Mouse (Mus musculus) CH12.LX (cell line): ENCODE measurements around the gene Atxn7l3. TPM values are rescaled to one million over a fixed set of nuclear protein-coding genes. Genes with fewer than 3 reads are reported as not detected.
A peak's percentile ranks its signal among the peaks of the same experiment; 100 is the strongest.

Source experiments
- DNase-seq: peaks from one replicate; pipeline ENCODE4 v3.0.0-alpha.2; 2013; ENCODE audit errors: extremely low read depth
- H3K27ac ChIP-seq: 2 replicates; pipeline ENCODE4 v1.5.1; 2012; ENCODE audit warnings: low read depth, mild to moderate bottlenecking, control low read depth, moderate library complexity; ENCODE audit not compliant: insufficient read depth
- H3K27me3 ChIP-seq: replicated peaks from 2 replicates; pipeline ENCODE3; 2012; ENCODE audit warnings: inconsistent platforms
- H3K36me3 ChIP-seq, 2 experiments: replicated peaks in 1 of 2; 2 replicates each; pipeline versions ENCODE3 to v1.6.1; 2012; ENCODE audit warnings: inconsistent platforms in 1 of 2, low read length in 1 of 2, mild to moderate bottlenecking in 1 of 2, mixed read lengths in 1 of 2, moderate library complexity in 1 of 2; ENCODE audit not compliant: control insufficient read depth in 1 of 2, insufficient read depth in 1 of 2
- H3K4me1 ChIP-seq, 2 experiments: 2 replicates each; pipeline ENCODE4 v1.6.1; 2012; ENCODE audit warnings: inconsistent platforms in 1 of 2, moderate library complexity in 1 of 2; ENCODE audit not compliant: insufficient read depth in 2 of 2, control insufficient read depth in 1 of 2
- H3K4me2 ChIP-seq: 2 replicates; pipeline ENCODE4 v1.6.1; 2012; ENCODE audit warnings: low read depth, mild to moderate bottlenecking, control low read depth; ENCODE audit not compliant: poor library complexity, insufficient read depth, severe bottlenecking
- H3K4me3 ChIP-seq, 3 experiments: fragments of 150-350 bp in 1 of 3; sonication (generic) in 1 of 3; replicated peaks in 1 of 3; 2 replicates each; pipeline versions ENCODE3 to v1.5.1; 2011 to 2012; ENCODE audit warnings: low read depth in 2 of 3, low read length in 2 of 3, mild to moderate bottlenecking in 2 of 3, moderate library complexity in 2 of 3, control low read depth in 1 of 3, improper control_type of control experiment in 1 of 3, inconsistent platforms in 1 of 3, mixed read lengths in 1 of 3; ENCODE audit not compliant: poor library complexity in 1 of 3
- H3K79me2 ChIP-seq: replicated peaks from 2 replicates; pipeline ENCODE4 v1.6.1; 2012; ENCODE audit warnings: mild to moderate bottlenecking, moderate library complexity; ENCODE audit not compliant: control insufficient read depth, poor library complexity, insufficient read depth, severe bottlenecking; ENCODE audit errors: extremely low read depth
- H3K9ac ChIP-seq: 2 replicates; pipeline ENCODE4 v1.6.1; 2012; ENCODE audit warnings: low read depth, mild to moderate bottlenecking, control low read depth, moderate library complexity; ENCODE audit not compliant: insufficient read depth
- H3K9me3 ChIP-seq: replicated peaks from 2 replicates; pipeline ENCODE3; 2012; ENCODE audit warnings: low read length, inconsistent platforms, mixed read lengths
- CHD1 ChIP-seq: IDR thresholded peaks from 2 replicates; pipeline ENCODE4 v1.6.1; 2012; ENCODE audit warnings: low read depth, low read length, improper control_type of control experiment, inconsistent platforms
- E2F4 ChIP-seq: IDR thresholded peaks from 2 replicates; pipeline ENCODE4 v1.6.1; 2011; ENCODE audit warnings: low read depth, low read length, improper control_type of control experiment; ENCODE audit not compliant: insufficient replicate concordance
- ELF1 ChIP-seq: IDR thresholded peaks from 2 replicates; pipeline ENCODE4 v1.6.1; 2014; ENCODE audit warnings: low read depth, mild to moderate bottlenecking, inconsistent platforms, low read length, improper control_type of control experiment
- EP300 ChIP-seq: IDR thresholded peaks from 2 replicates; pipeline ENCODE4 v1.6.1; 2011; ENCODE audit warnings: low read length, improper control_type of control experiment
- GABPA ChIP-seq: IDR thresholded peaks from 2 replicates; pipeline ENCODE4 v1.6.1; 2012; ENCODE audit warnings: low read depth, low read length, improper control_type of control experiment, inconsistent platforms; ENCODE audit not compliant: insufficient replicate concordance
- HCFC1 ChIP-seq: IDR thresholded peaks from 2 replicates; pipeline ENCODE4 v1.6.1; 2012; ENCODE audit warnings: low read depth, mild to moderate bottlenecking, inconsistent platforms, low read length, improper control_type of control experiment
- IRF4 ChIP-seq: IDR thresholded peaks from 2 replicates; pipeline ENCODE4 v1.6.1; 2014; ENCODE audit warnings: low read depth, mild to moderate bottlenecking, inconsistent platforms, low read length, improper control_type of control experiment
- KAT2A ChIP-seq: IDR thresholded peaks from 2 replicates; pipeline ENCODE4 v1.6.1; 2012; ENCODE audit warnings: low read length, improper control_type of control experiment, inconsistent platforms; ENCODE audit not compliant: insufficient replicate concordance
- MAFK ChIP-seq: IDR thresholded peaks from 2 replicates; pipeline ENCODE4 v1.6.1; 2011; ENCODE audit warnings: low read length, improper control_type of control experiment; ENCODE audit not compliant: insufficient replicate concordance
- MAX ChIP-seq: IDR thresholded peaks from 2 replicates; pipeline ENCODE4 v1.6.1; 2011; ENCODE audit warnings: low read length, improper control_type of control experiment
- MEF2A ChIP-seq: IDR thresholded peaks from 2 replicates; pipeline ENCODE4 v1.6.1; 2014; ENCODE audit warnings: low read depth, mild to moderate bottlenecking, inconsistent platforms, low read length, improper control_type of control experiment, borderline replicate concordance
- MXI1 ChIP-seq: IDR thresholded peaks from 2 replicates; pipeline ENCODE4 v1.6.1; 2011; ENCODE audit warnings: mild to moderate bottlenecking, low read depth, low read length, improper control_type of control experiment
- PAX5 ChIP-seq: IDR thresholded peaks from 2 replicates; pipeline ENCODE4 v1.6.1; 2012; ENCODE audit warnings: low read length, inconsistent platforms, mixed read lengths
- POLR2A ChIP-seq: IDR thresholded peaks from 2 replicates; pipeline ENCODE4 v1.6.1; 2011; ENCODE audit warnings: low read depth, mild to moderate bottlenecking, improper control_type of control experiment, low read length
- RCOR1 ChIP-seq: conservative IDR thresholded peaks from 2 replicates; pipeline ENCODE4 v1.6.1; 2012; ENCODE audit warnings: low read depth, mild to moderate bottlenecking, inconsistent platforms, low read length, improper control_type of control experiment
- SIN3A ChIP-seq: IDR thresholded peaks from 2 replicates; pipeline ENCODE4 v1.6.1; 2012; ENCODE audit warnings: low read length, improper control_type of control experiment, inconsistent platforms
- TBP ChIP-seq: conservative IDR thresholded peaks from 2 replicates; pipeline ENCODE4 v1.6.1; 2011; ENCODE audit warnings: low read depth, low read length, improper control_type of control experiment
- TCF12 ChIP-seq: IDR thresholded peaks from 2 replicates; pipeline ENCODE4 v1.6.1; 2014; ENCODE audit warnings: low read depth, mild to moderate bottlenecking, inconsistent platforms, low read length, improper control_type of control experiment
- UBTF ChIP-seq: IDR thresholded peaks from 2 replicates; pipeline ENCODE4 v1.6.1; 2012; ENCODE audit warnings: low read depth, mild to moderate bottlenecking, inconsistent platforms, low read length, improper control_type of control experiment, moderate library complexity
- USF1 ChIP-seq: IDR thresholded peaks from 2 replicates; pipeline ENCODE4 v1.6.1; 2014; ENCODE audit warnings: low read depth, mild to moderate bottlenecking, inconsistent platforms, low read length, improper control_type of control experiment
- USF2 ChIP-seq: conservative IDR thresholded peaks from 2 replicates; pipeline ENCODE4 v1.6.1; 2011; ENCODE audit warnings: low read depth, low read length, improper control_type of control experiment
- ZC3H11A ChIP-seq: IDR thresholded peaks from 2 replicates; pipeline ENCODE4 v1.6.1; 2012; ENCODE audit warnings: low read depth, mild to moderate bottlenecking, inconsistent platforms, low read length, improper control_type of control experiment
- ZMIZ1 ChIP-seq: IDR thresholded peaks from 2 replicates; pipeline ENCODE4 v1.6.1; 2012; ENCODE audit warnings: low read depth, mild to moderate bottlenecking, inconsistent platforms, low read length, improper control_type of control experiment
- dilution Hi-C: fragments of 300-500 bp; cut with MboI; formaldehyde crosslinking; loops from 2 replicates; pipeline ENCODE4 v1.14.3; 2020; ENCODE audit warnings: low sequenced_read_pairs; ENCODE audit not compliant: extremely low pct_unique_long_range_greater_than_20kb, extremely low pct_ligation_motif_present
- in situ Hi-C: fragments of 300-500 bp; cut with MboI; formaldehyde crosslinking; loops from 3 replicates; pipeline ENCODE4 v1.14.3; 2019; ENCODE audit warnings: low sequenced_read_pairs, low pct_ligation_motif_present, low pct_unique_long_range_greater_than_20kb, mixed read lengths
- polyA plus RNA-seq: library from polyadenylated mRNA; unstranded; fragments of >175 nt; gene quantifications from 2 replicates; pipeline ENCODE4 v1.2.1, GENCODE M21; 2012; ENCODE audit warnings: low read depth; ENCODE audit not compliant: insufficient read length
- total RNA-seq, 2 experiments: library from RNA; depleted of rRNA; stranded (reverse); fragments of 300-350 nt in 1 of 2; fragments of >200 nt in 1 of 2; gene quantifications; 2 replicates each; pipeline ENCODE4 v1.2.3; 2012 to 2014

Gene Atxn7l3
- total and polyA plus RNA-seq, 3 experiments = 40.7 to 59.0 (median 46.6) TPM

DNA sequence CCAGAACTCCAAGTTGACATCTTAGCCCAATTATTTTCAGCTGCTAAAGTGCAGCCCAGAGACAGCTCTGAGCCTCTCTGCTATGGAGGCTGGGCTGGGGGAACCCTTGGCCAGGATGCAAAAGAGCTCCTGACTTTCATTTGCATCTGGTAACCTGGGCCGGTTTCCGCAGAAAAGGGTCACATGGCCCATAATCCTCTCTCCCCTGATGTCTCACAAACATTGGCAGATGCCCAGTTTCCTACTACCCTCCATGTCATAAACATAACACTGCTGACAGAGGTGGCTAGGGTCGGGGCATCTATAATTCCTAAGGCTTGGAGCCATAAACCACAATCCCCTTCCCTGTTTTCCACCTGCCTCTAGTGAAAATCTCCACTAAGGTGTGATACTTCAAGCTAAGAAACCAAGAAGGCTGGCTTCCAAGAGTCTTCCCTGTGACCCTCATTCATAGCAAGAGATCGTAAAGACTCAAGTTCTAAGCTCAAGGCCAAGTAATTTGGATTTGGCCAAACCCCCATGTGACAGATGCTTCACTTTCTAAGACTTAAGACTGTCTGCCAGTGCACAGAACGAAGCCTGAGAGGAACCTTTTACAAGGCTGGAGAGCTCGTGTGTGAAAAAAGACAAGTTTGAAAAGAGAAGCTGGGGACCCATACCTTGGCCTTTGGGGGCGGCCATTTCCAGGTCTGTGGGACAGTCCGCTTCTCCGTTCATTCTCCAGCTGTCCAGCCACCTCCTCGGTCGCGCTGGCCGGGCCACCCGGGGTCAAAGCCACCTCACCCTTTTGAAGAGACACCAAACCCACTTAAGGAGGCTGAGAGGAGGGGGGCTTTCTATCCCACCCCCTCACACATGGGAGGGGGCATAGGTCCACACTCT lies 19.5 kb upstream of the Atxn7l3 start (continued):
- peak; percentile 89 for TF ChIP-seq MAX
- peak; percentile 36; the same call in 1 of the 2 replicates for TF ChIP-seq EP300
- peak; percentile 68; the same call in 1 of the 2 replicates for TF ChIP-seq IRF4
- no peak for TF ChIP-seq MAFK
- TF ChIP-seq TCF12 = peak; percentile 41; the same call in 1 of the 2 replicates
- peak; percentile 74 for TF ChIP-seq ELF1

DNA sequence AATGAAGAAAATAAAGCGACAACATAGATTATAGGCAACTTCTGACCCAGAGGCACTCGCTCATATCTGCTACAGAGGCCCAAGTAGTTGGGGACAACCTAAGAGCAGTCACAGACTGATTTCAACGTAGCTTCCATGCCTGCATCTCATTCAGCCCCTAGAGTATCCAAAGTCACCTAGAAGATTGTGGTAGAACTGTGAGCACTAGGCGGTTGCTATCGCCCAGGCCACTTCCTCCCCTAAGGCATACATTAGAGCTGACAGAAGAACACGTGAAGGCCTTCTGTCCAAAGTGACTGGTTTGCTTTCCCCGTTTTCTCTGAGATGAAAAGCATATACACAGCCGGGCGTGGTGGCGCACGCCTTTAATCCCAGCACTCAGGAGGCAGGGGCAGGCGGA lies 17.9 kb upstream of the Atxn7l3 start:
- H3K4me2 ChIP-seq = no peak overlapping the region
- no peaks in the 10 kb centered on the region for H3K27me3 ChIP-seq
- H3K36me3 ChIP-seq = peaks cover 48 to 60% of the 10 kb centered on the region in 2 experiments
- no peak overlapping the region for H3K9ac ChIP-seq
- dilution Hi-C loops (loop anchor here (25.0 kb wide), 1 partner anchor 98 kb away; the partner anchor contains the start of gene Slc25a39), in situ Hi-C loops (no loop called here)
- no peak overlapping the region for H3K4me3 ChIP-seq
- peaks cover 23 to 59% of the 10 kb centered on the region in 2 experiments for H3K4me1 ChIP-seq
- H3K27ac ChIP-seq = no peak overlapping the region
- 0 out of 2 replicates have a peak, but pooled peaks have one; percentile 7 for TF ChIP-seq POLR2A
- no peak for TF ChIP-seq SIN3A
- peaks cover 42% of the 10 kb centered on the region for H3K79me2 ChIP-seq
- no peaks in the 10 kb centered on the region for H3K9me3 ChIP-seq
- no peak for DNase-seq

GRCm38 (mm10) chr11:102312586-102312985 lies 16.2 kb upstream of the Atxn7l3 start:
- dilution Hi-C loops = loop anchor here (25.0 kb wide), 1 partner anchor 100 kb away; the partner anchor contains the start of gene Slc25a39
- Histone ChIP-seq H3K79me2 (peaks cover 29% of the 10 kb centered on the region), H3K4me3 (no peak overlapping the region), H3K9me3 (no peaks in the 10 kb centered on the region), H3K4me1 (peaks cover 23 to 64% of the 10 kb centered on the region in 2 experiments), H3K36me3 (peaks cover 57 to 73% of the 10 kb centered on the region in 2 experiments), H3K9ac (no peak overlapping the region), H3K27me3 (no peaks in the 10 kb centered on the region), H3K27ac (no peak overlapping the region), H3K4me2 (no peak overlapping the region)
- in situ Hi-C loops = no loop called here
- no peak for TF ChIP-seq MXI1
- TF ChIP-seq MEF2A = no peak
- TF ChIP-seq GABPA = no peak
- no peak for TF ChIP-seq USF1
- no peak for TF ChIP-seq UBTF
- TF ChIP-seq CHD1 = no peak
- no peak for TF ChIP-seq RCOR1
- TF ChIP-seq IRF4 = no peak
- no peak for TF ChIP-seq MAFK
- TF ChIP-seq ZMIZ1 = no peak
- no peak for TF ChIP-seq ZC3H11A
- no peak for TF ChIP-seq TCF12
- TF ChIP-seq MAX = no peak
- TF ChIP-seq HCFC1 = no peak
- TF ChIP-seq E2F4 = no peak
- no peak for TF ChIP-seq PAX5
- no peak for TF ChIP-seq KAT2A
- TF ChIP-seq TBP = no peak
- no peak for TF ChIP-seq USF2
- no peak for DNase-seq
